Mouse (Mus musculus): ENCODE measurements at regions not wholly inside any gene's neighbourhood (a gene's known extent, or its start where the extent isn't known, plus 50 kb on each side); places are given as distances from the start of the nearest gene placed in this dataset.

- no peak overlapping the region for H3K27ac ChIP-seq (ENCODE audit: low read depth, low read length)
- ATAC-seq (replicated peaks; ENCODE audit: insufficient number of reproducible peaks, low FRiP score, low TSS enrichment), result no peak
- 82% methylated on average over 6 of the region's 6 CpGs for WGBS (ENCODE audit: insufficient replicate concordance)
- H3K27me3 ChIP-seq (ENCODE audit: control insufficient read depth, insufficient read depth, low read length), result no peaks in the 10 kb centered on the region
- no peak overlapping the region for H3K4me3 ChIP-seq (ENCODE audit: low read depth, low read length)
- H3K9ac ChIP-seq (ENCODE audit: low read depth, low read length), result no peak overlapping the region
- no peaks in the 10 kb centered on the region for H3K9me3 ChIP-seq (replicated peaks; ENCODE audit: control insufficient read depth, low read length)
- no peaks in the 10 kb centered on the region for H3K4me1 ChIP-seq (ENCODE audit: control insufficient read depth, insufficient read depth, low read length)
- no peak overlapping the region for H3K4me2 ChIP-seq
- H3K36me3 ChIP-seq (ENCODE audit: control insufficient read depth, insufficient read depth, low read length), result no peaks in the 10 kb centered on the region
Observed at GRCm38 (mm10) chr8:107660624-107661023, 72.4 kb upstream of the Psmd7 start.

DNA sequence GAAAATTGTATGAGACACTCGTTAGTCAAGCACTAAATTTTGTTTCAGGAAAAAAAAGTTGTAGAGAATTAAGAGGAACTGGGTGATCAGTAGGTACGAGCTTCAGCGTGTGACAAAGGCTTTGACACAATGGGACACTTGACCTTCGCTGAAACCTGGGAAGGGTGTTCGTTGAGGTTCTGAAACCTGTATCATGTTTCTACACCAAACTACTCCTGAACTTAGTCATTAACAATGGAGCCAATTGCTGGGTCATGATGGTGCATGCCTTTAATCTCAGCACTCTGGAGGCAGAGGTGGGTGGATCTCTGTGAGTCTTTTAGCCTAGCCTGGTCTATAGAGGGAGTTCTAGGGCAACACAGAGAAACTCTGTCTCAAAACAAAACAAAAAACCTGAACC, 81.3 kb upstream of the Psmd7 start:
- no peaks in the 10 kb centered on the region for H3K27me3 ChIP-seq (ENCODE audit: control insufficient read depth, insufficient read depth, low read length)
- no peaks in the 10 kb centered on the region for H3K36me3 ChIP-seq (ENCODE audit: control insufficient read depth, insufficient read depth, low read length)
- 86% methylated on average over 5 of the region's 5 CpGs for WGBS (ENCODE audit: insufficient replicate concordance)
- no peak overlapping the region for H3K4me2 ChIP-seq
- H3K9ac ChIP-seq (ENCODE audit: low read depth, low read length), result no peak overlapping the region
- H3K4me3 ChIP-seq (ENCODE audit: low read depth, low read length), result no peak overlapping the region
- H3K4me1 ChIP-seq (ENCODE audit: control insufficient read depth, insufficient read depth, low read length), result no peaks in the 10 kb centered on the region
- H3K27ac ChIP-seq (ENCODE audit: low read depth, low read length), result no peak overlapping the region
- no peaks in the 10 kb centered on the region for H3K9me3 ChIP-seq (replicated peaks; ENCODE audit: control insufficient read depth, low read length)
- no peak for ATAC-seq (replicated peaks; ENCODE audit: insufficient number of reproducible peaks, low FRiP score, low TSS enrichment)

DNA sequence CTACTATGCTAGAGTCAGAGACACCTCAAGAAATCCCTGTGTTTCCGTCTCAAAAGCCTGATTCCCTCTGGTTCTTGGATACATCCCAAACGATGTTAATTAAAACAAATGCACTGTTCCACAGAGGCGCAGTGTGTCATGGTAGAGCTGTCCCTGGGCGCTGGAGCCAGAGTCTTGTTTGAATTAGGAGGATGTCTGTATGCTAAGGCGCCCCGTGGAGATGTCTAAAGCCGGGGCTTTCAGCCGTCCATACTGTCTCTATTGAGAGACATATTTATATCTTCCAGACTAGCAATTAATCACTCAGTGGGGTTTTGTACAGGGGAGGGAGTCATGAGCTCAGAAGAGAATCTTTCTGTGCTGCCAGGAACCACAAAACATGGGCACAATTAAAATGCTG, 83.2 kb upstream of the Psmd7 start:
- Histone ChIP-seq H3K4me2 (no peak overlapping the region), H3K4me1 (ENCODE audit: control insufficient read depth, insufficient read depth, low read length) (no peaks in the 10 kb centered on the region), H3K36me3 (ENCODE audit: control insufficient read depth, insufficient read depth, low read length) (no peaks in the 10 kb centered on the region), H3K27me3 (ENCODE audit: control insufficient read depth, insufficient read depth, low read length) (no peaks in the 10 kb centered on the region), H3K27ac (ENCODE audit: low read depth, low read length) (no peak overlapping the region), H3K4me3 (ENCODE audit: low read depth, low read length) (no peak overlapping the region), H3K9me3 (replicated peaks; ENCODE audit: control insufficient read depth, low read length) (no peaks in the 10 kb centered on the region), H3K9ac (ENCODE audit: low read depth, low read length) (no peak overlapping the region)
- WGBS (ENCODE audit: insufficient replicate concordance), result 73% methylated on average over 8 of the region's 8 CpGs
- ATAC-seq (replicated peaks; ENCODE audit: insufficient number of reproducible peaks, low FRiP score, low TSS enrichment), result no peak

DNA sequence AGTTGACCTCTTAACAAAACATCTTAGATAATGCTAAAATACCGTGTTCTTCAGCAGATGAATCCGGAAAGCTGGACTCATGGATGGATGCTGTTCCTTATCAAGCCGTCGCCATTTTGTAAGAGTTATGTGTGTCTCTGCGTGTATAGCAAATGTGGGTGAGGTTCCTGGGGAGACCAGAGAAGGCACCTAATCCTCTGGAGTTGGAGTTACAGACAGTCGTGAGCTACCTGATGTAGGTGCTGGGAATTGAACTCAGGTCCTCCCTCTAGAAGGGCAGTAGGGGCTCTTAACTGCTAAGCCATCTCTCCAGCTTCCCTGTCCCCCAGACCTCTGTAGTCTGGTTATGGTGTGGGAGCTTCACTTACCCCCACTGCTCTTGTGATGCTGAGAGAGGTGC, 84.4 kb upstream of the Psmd7 start:
- ATAC-seq (replicated peaks; ENCODE audit: insufficient number of reproducible peaks, low FRiP score, low TSS enrichment), result no peak

GRCm38 (mm10) chr8:107682066-107682465, 93.8 kb upstream of the Psmd7 start:
- Histone ChIP-seq H3K4me1 (ENCODE audit: control insufficient read depth, insufficient read depth, low read length) (no peaks in the 10 kb centered on the region), H3K4me3 (ENCODE audit: low read depth, low read length) (no peak overlapping the region), H3K9me3 (replicated peaks; ENCODE audit: control insufficient read depth, low read length) (no peaks in the 10 kb centered on the region), H3K36me3 (ENCODE audit: control insufficient read depth, insufficient read depth, low read length) (no peaks in the 10 kb centered on the region), H3K27ac (ENCODE audit: low read depth, low read length) (no peak overlapping the region), H3K9ac (ENCODE audit: low read depth, low read length) (no peak overlapping the region), H3K27me3 (ENCODE audit: control insufficient read depth, insufficient read depth, low read length) (no peaks in the 10 kb centered on the region), H3K4me2 (no peak overlapping the region)
- 84% methylated on average over 11 of the region's 11 CpGs for WGBS (ENCODE audit: insufficient replicate concordance)
- ATAC-seq (replicated peaks; ENCODE audit: insufficient number of reproducible peaks, low FRiP score, low TSS enrichment), result no peak

More for the DNA sequence above, 84.4 kb upstream of the Psmd7 start:
- H3K36me3 ChIP-seq (ENCODE audit: control insufficient read depth, insufficient read depth, low read length), result no peaks in the 10 kb centered on the region
- H3K4me1 ChIP-seq (ENCODE audit: control insufficient read depth, insufficient read depth, low read length), result no peaks in the 10 kb centered on the region
- no peak overlapping the region for H3K9ac ChIP-seq (ENCODE audit: low read depth, low read length)
- 89% methylated on average over 6 of the region's 6 CpGs for WGBS (ENCODE audit: insufficient replicate concordance)
- H3K27ac ChIP-seq (ENCODE audit: low read depth, low read length), result no peak overlapping the region
- no peak overlapping the region for H3K4me3 ChIP-seq (ENCODE audit: low read depth, low read length)
- no peaks in the 10 kb centered on the region for H3K9me3 ChIP-seq (replicated peaks; ENCODE audit: control insufficient read depth, low read length)
- no peaks in the 10 kb centered on the region for H3K27me3 ChIP-seq (ENCODE audit: control insufficient read depth, insufficient read depth, low read length)
- no peak overlapping the region for H3K4me2 ChIP-seq

GRCm38 (mm10) chr8:107684721-107685691, 96.7 kb upstream of the Psmd7 start:
- Histone ChIP-seq H3K4me1 (ENCODE audit: control insufficient read depth, insufficient read depth, low read length) (no peaks in the 10 kb centered on the region), H3K9ac (ENCODE audit: low read depth, low read length) (no peak overlapping the region), H3K9me3 (replicated peaks; ENCODE audit: control insufficient read depth, low read length) (no peaks in the 10 kb centered on the region), H3K4me2 (no peak overlapping the region; the same call in 1 of the 2 replicates), H3K27ac (ENCODE audit: low read depth, low read length) (no peak overlapping the region), H3K4me3 (ENCODE audit: low read depth, low read length) (no peak overlapping the region), H3K27me3 (ENCODE audit: control insufficient read depth, insufficient read depth, low read length) (no peaks in the 10 kb centered on the region), H3K36me3 (ENCODE audit: control insufficient read depth, insufficient read depth, low read length) (no peaks in the 10 kb centered on the region)
- ATAC-seq (replicated peaks; ENCODE audit: insufficient number of reproducible peaks, low FRiP score, low TSS enrichment), result no peak
- 54% methylated on average over 29 of the region's 29 CpGs for WGBS (ENCODE audit: insufficient replicate concordance)

- Histone ChIP-seq H3K4me3 (ENCODE audit: low read depth, low read length) (no peak overlapping the region), H3K27ac (ENCODE audit: low read depth, low read length) (no peak overlapping the region), H3K36me3 (ENCODE audit: control insufficient read depth, insufficient read depth, low read length) (no peaks in the 10 kb centered on the region), H3K27me3 (ENCODE audit: control insufficient read depth, insufficient read depth, low read length) (no peaks in the 10 kb centered on the region), H3K9me3 (replicated peaks; ENCODE audit: control insufficient read depth, low read length) (no peaks in the 10 kb centered on the region), H3K4me2 (no peak overlapping the region), H3K4me1 (ENCODE audit: control insufficient read depth, insufficient read depth, low read length) (no peaks in the 10 kb centered on the region), H3K9ac (ENCODE audit: low read depth, low read length) (no peak overlapping the region)
- no peak for ATAC-seq (replicated peaks; ENCODE audit: insufficient number of reproducible peaks, low FRiP score, low TSS enrichment)
- WGBS (ENCODE audit: insufficient replicate concordance), result 53% methylated on average over 5 of the region's 5 CpGs
Observed at GRCm38 (mm10) chr8:107686936-107687335, 98.7 kb upstream of the Psmd7 start.

DNA sequence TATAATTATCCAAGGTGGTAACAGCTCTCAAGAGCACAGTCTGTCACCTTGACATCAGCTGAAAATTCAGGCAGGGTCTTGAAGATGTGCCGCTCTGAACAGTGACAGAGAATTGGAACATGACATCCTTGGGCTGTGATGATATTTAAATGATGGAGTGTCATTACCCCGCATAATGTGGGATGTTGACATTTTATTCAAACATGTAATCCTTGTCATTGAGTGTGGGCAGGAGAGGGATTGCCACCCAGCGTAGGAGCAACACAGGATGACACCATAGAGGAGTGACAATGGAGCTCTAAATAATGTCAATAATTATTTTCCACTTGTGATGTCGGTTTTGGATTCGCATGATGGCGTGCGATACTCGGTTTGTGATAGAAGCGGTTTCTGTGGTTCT, 99.3 kb upstream of the Psmd7 start:
- H3K36me3 ChIP-seq (ENCODE audit: control insufficient read depth, insufficient read depth, low read length), result no peaks in the 10 kb centered on the region
- H3K4me2 ChIP-seq, result no peak overlapping the region
- no peak for ATAC-seq (replicated peaks; ENCODE audit: insufficient number of reproducible peaks, low FRiP score, low TSS enrichment)
- H3K9me3 ChIP-seq (replicated peaks; ENCODE audit: control insufficient read depth, low read length), result no peaks in the 10 kb centered on the region
- H3K4me3 ChIP-seq (ENCODE audit: low read depth, low read length), result no peak overlapping the region
- no peaks in the 10 kb centered on the region for H3K27me3 ChIP-seq (ENCODE audit: control insufficient read depth, insufficient read depth, low read length)
- no peak overlapping the region for H3K27ac ChIP-seq (ENCODE audit: low read depth, low read length)
- H3K9ac ChIP-seq (ENCODE audit: low read depth, low read length), result no peak overlapping the region
- H3K4me1 ChIP-seq (ENCODE audit: control insufficient read depth, insufficient read depth, low read length), result no peaks in the 10 kb centered on the region
- WGBS (ENCODE audit: insufficient replicate concordance), result 89% methylated on average over 9 of the region's 9 CpGs

GRCm38 (mm10) chr8:107689020-107689419, 100.8 kb upstream of the Psmd7 start:
- Histone ChIP-seq H3K9me3 (replicated peaks; ENCODE audit: control insufficient read depth, low read length) (no peaks in the 10 kb centered on the region), H3K4me1 (ENCODE audit: control insufficient read depth, insufficient read depth, low read length) (no peaks in the 10 kb centered on the region), H3K9ac (ENCODE audit: low read depth, low read length) (no peak overlapping the region), H3K27me3 (ENCODE audit: control insufficient read depth, insufficient read depth, low read length) (no peaks in the 10 kb centered on the region), H3K4me2 (no peak overlapping the region), H3K36me3 (ENCODE audit: control insufficient read depth, insufficient read depth, low read length) (no peaks in the 10 kb centered on the region), H3K4me3 (ENCODE audit: low read depth, low read length) (no peak overlapping the region), H3K27ac (ENCODE audit: low read depth, low read length) (no peak overlapping the region)
- ATAC-seq (replicated peaks; ENCODE audit: insufficient number of reproducible peaks, low FRiP score, low TSS enrichment), result no peak
- 89% methylated on average over 10 of the region's 10 CpGs for WGBS (ENCODE audit: insufficient replicate concordance)

Data from heart, embryonic 11.5 days (tissue).